Mouse (Mus musculus): ENCODE data around the gene Tiparp. TPM values are rescaled to one million over a fixed set of nuclear protein-coding genes. Genes with fewer than 3 reads are reported as not detected.

Tiparp gene
- total and polyA plus RNA-seq, 3 experiments: 9.6 to 25.1 (median 13.7) TPM

DNA sequence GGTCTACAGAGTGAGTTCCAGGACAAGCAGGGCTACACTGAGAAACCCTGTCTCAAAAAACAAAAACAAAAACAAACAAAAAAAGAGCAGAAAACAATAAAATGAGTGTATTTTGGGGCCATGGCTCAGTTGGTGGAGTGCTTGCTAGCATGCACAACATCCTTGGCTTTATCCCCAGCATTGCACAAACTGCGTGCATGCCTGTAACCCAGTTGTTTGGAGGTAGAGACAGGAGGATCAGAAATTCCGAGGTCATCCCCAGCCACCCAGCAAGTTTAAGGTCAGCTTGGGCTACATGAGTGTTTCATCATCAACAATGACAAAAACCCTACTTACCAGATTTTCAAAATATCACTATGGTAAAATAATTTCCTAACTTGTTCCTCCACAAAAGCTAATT lies 20.4 kb upstream of the Tiparp start:
- Histone ChIP-seq H3K4me3 (replicated peaks in 1 of 3; ENCODE audit: low read depth in 2 of 3, low read length in 2 of 3, poor library complexity in 1 of 3) (no peak overlapping the region), H3K4me1 (ENCODE audit: control insufficient read depth in 1 of 2, insufficient read depth in 2 of 2) (no peaks in the 10 kb centered on the region), H3K4me2 (ENCODE audit: insufficient read depth, low read depth, poor library complexity, severe bottlenecking) (no peak overlapping the region), H3K9ac (ENCODE audit: insufficient read depth, low read depth) (no peak overlapping the region), H3K27me3 (replicated peaks) (no peaks in the 10 kb centered on the region), H3K27ac (ENCODE audit: insufficient read depth, low read depth) (no peak overlapping the region), H3K79me2 (replicated peaks; ENCODE audit: control insufficient read depth, extremely low read depth, insufficient read depth, poor library complexity, severe bottlenecking) (no peaks in the 10 kb centered on the region), H3K36me3 (replicated peaks in 1 of 2; ENCODE audit: control insufficient read depth in 1 of 2, insufficient read depth in 1 of 2, low read length in 1 of 2) (no peaks in the 10 kb centered on the region), H3K9me3 (replicated peaks; ENCODE audit: low read length) (no peaks in the 10 kb centered on the region)
- in situ Hi-C loops (cut with MboI; ENCODE audit: low pct_ligation_motif_present, low pct_unique_long_range_greater_than_20kb, low sequenced_read_pairs): no loop called here
- no peak for DNase-seq (ENCODE audit: extremely low read depth)
- dilution Hi-C loops (cut with MboI; ENCODE audit: extremely low pct_ligation_motif_present, extremely low pct_unique_long_range_greater_than_20kb, low sequenced_read_pairs): no loop called here
- no peak for TF ChIP-seq MXI1 (IDR thresholded peaks at IDR 0.05; ENCODE audit: low read depth, low read length)
- no peak for TF ChIP-seq CTCF (conservative IDR thresholded peaks at IDR 0.05 in 1 of 2, IDR thresholded peaks at IDR 0.05 in 1 of 2; ENCODE audit: low read depth in 2 of 2, low read length in 2 of 2)
- no peak for TF ChIP-seq JUND (conservative IDR thresholded peaks at IDR 0.05; ENCODE audit: low read depth, low read length)
- no peak for TF ChIP-seq SMC3 (IDR thresholded peaks at IDR 0.05; ENCODE audit: low read depth, low read length)
- no peak for TF ChIP-seq HCFC1 (IDR thresholded peaks at IDR 0.05; ENCODE audit: low read depth, low read length)
- no peak for TF ChIP-seq ELF1 (IDR thresholded peaks at IDR 0.05; ENCODE audit: low read depth, low read length)
- no peak for TF ChIP-seq MAFK (IDR thresholded peaks at IDR 0.05; ENCODE audit: insufficient replicate concordance, low read length)
- TF ChIP-seq TCF12 (IDR thresholded peaks at IDR 0.05; ENCODE audit: low read depth, low read length): no peak
- TF ChIP-seq MAZ (IDR thresholded peaks at IDR 0.05; ENCODE audit: low read depth, low read length): no peak
- TF ChIP-seq NRF1 (IDR thresholded peaks at IDR 0.05; ENCODE audit: low read depth, low read length): no peak

DNA sequence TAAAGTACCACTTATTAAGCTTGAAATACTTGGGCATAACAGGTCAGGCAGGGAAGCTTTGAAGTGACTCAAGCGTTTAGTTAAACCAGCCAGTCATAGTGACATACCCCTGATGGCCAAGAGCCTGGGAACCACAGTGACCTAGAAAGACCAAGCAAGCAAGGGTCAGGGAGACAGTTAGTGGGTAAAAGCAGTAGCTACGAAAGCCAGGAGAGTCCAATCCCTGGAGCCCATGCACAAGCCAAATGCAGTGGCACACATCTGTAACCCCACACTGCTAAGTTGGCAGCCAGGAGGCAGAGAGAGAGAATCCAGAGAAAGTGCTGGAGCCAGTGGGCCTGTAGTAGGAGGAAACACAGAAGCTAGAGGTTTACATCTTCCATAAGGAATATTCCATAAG lies 17.6 kb upstream of the Tiparp start:
- Histone ChIP-seq H3K4me3 (replicated peaks in 1 of 3; ENCODE audit: low read depth in 2 of 3, low read length in 2 of 3, poor library complexity in 1 of 3) (no peak overlapping the region), H3K79me2 (replicated peaks; ENCODE audit: control insufficient read depth, extremely low read depth, insufficient read depth, poor library complexity, severe bottlenecking) (no peaks in the 10 kb centered on the region), H3K27ac (ENCODE audit: insufficient read depth, low read depth) (no peak overlapping the region), H3K9me3 (replicated peaks; ENCODE audit: low read length) (no peaks in the 10 kb centered on the region), H3K4me1 (ENCODE audit: control insufficient read depth in 1 of 2, insufficient read depth in 2 of 2) (0 out of 4 replicates have a peak, but pooled peaks cover 0 to 1% of the 10 kb centered on the region in 2 experiments), H3K9ac (ENCODE audit: insufficient read depth, low read depth) (no peak overlapping the region), H3K27me3 (replicated peaks) (no peaks in the 10 kb centered on the region), H3K36me3 (replicated peaks in 1 of 2; ENCODE audit: control insufficient read depth in 1 of 2, insufficient read depth in 1 of 2, low read length in 1 of 2) (no peaks in the 10 kb centered on the region), H3K4me2 (ENCODE audit: insufficient read depth, low read depth, poor library complexity, severe bottlenecking) (no peak overlapping the region)
- dilution Hi-C loops (cut with MboI; ENCODE audit: extremely low pct_ligation_motif_present, extremely low pct_unique_long_range_greater_than_20kb, low sequenced_read_pairs): no loop called here
- TF ChIP-seq JUN (IDR thresholded peaks at IDR 0.05; ENCODE audit: insufficient read depth, low read depth, low read length) (no peak), USF2 (conservative IDR thresholded peaks at IDR 0.05; ENCODE audit: low read depth, low read length) (no peak), MXI1 (IDR thresholded peaks at IDR 0.05; ENCODE audit: low read depth, low read length) (no peak), RAD21 (IDR thresholded peaks at IDR 0.05; ENCODE audit: low read depth, low read length) (no peak), MAFK (IDR thresholded peaks at IDR 0.05; ENCODE audit: insufficient replicate concordance, low read length) (no peak), E2F4 (IDR thresholded peaks at IDR 0.05; ENCODE audit: insufficient replicate concordance, low read depth, low read length) (no peak), ZMIZ1 (IDR thresholded peaks at IDR 0.05; ENCODE audit: low read depth, low read length) (no peak), ETS1 (conservative IDR thresholded peaks at IDR 0.05; ENCODE audit: low read depth, low read length) (no peak), JUND (conservative IDR thresholded peaks at IDR 0.05; ENCODE audit: low read depth, low read length) (no peak), NRF1 (IDR thresholded peaks at IDR 0.05; ENCODE audit: low read depth, low read length) (no peak), BHLHE40 (IDR thresholded peaks at IDR 0.05; ENCODE audit: low read depth, low read length) (no peak), RCOR1 (conservative IDR thresholded peaks at IDR 0.05; ENCODE audit: low read depth, low read length) (no peak), KAT2A (IDR thresholded peaks at IDR 0.05; ENCODE audit: insufficient replicate concordance, low read length) (no peak), ZC3H11A (IDR thresholded peaks at IDR 0.05; ENCODE audit: low read depth, low read length) (no peak), USF1 (IDR thresholded peaks at IDR 0.05; ENCODE audit: low read depth, low read length) (no peak)
- in situ Hi-C loops (cut with MboI; ENCODE audit: low pct_ligation_motif_present, low pct_unique_long_range_greater_than_20kb, low sequenced_read_pairs): no loop called here
- DNase-seq (ENCODE audit: extremely low read depth): no peak

All from CH12.LX (cell line).